Mouse (Mus musculus): ENCODE measurements at regions not wholly inside any gene's neighbourhood (a gene's known extent, or its start where the extent isn't known, plus 50 kb on each side); places are given as distances from the start of the nearest gene placed in this dataset.

GRCm38 (mm10) chr3:35354356-35354755, 399.6 kb upstream of the Atp11b start:
- Histone ChIP-seq H3K9me3 (replicated peaks; ENCODE audit: control insufficient read depth, insufficient read depth, low read length, poor library complexity, severe bottlenecking) (no peaks in the 10 kb centered on the region), H3K9ac (ENCODE audit: low read depth, poor library complexity, severe bottlenecking) (no peak overlapping the region), H3K4me1 (ENCODE audit: control insufficient read depth, insufficient read depth, low read length) (no peaks in the 10 kb centered on the region), H3K27me3 (ENCODE audit: control insufficient read depth, insufficient read depth, low read length, poor library complexity, severe bottlenecking) (no peaks in the 10 kb centered on the region), H3K4me3 (ENCODE audit: low read depth, low read length) (no peak overlapping the region), H3K36me3 (ENCODE audit: control insufficient read depth, insufficient read depth, low read length, poor library complexity, severe bottlenecking) (no peaks in the 10 kb centered on the region), H3K27ac (ENCODE audit: insufficient read depth, low read length) (no peak overlapping the region)
- no peak for TF ChIP-seq CTCF (IDR thresholded peaks at IDR 0.05; ENCODE audit: low read depth, low read length)
- no peak for TF ChIP-seq POLR2A (IDR thresholded peaks at IDR 0.05; ENCODE audit: insufficient read depth, low read length)
- no peak for TF ChIP-seq EP300 (IDR thresholded peaks at IDR 0.05; ENCODE audit: insufficient read depth, low read depth, low read length)

GRCm38 (mm10) chr3:35357111-35357510, 396.8 kb upstream of the Atp11b start:
- H3K27me3 ChIP-seq (ENCODE audit: control insufficient read depth, insufficient read depth, low read length, poor library complexity, severe bottlenecking): no peaks in the 10 kb centered on the region
- H3K9me3 ChIP-seq (replicated peaks; ENCODE audit: control insufficient read depth, insufficient read depth, low read length, poor library complexity, severe bottlenecking): no peaks in the 10 kb centered on the region
- no peaks in the 10 kb centered on the region for H3K36me3 ChIP-seq (ENCODE audit: control insufficient read depth, insufficient read depth, low read length, poor library complexity, severe bottlenecking)
- no peaks in the 10 kb centered on the region for H3K4me1 ChIP-seq (ENCODE audit: control insufficient read depth, insufficient read depth, low read length)
- H3K27ac ChIP-seq (ENCODE audit: insufficient read depth, low read length): no peak overlapping the region
- TF ChIP-seq EP300 (IDR thresholded peaks at IDR 0.05; ENCODE audit: insufficient read depth, low read depth, low read length): no peak
- TF ChIP-seq CTCF (IDR thresholded peaks at IDR 0.05; ENCODE audit: low read depth, low read length): no peak
- no peak for TF ChIP-seq POLR2A (IDR thresholded peaks at IDR 0.05; ENCODE audit: insufficient read depth, low read length)
- H3K4me3 ChIP-seq (ENCODE audit: low read depth, low read length): no peak overlapping the region
- H3K9ac ChIP-seq (ENCODE audit: low read depth, poor library complexity, severe bottlenecking): no peak overlapping the region

GRCm38 (mm10) chr3:35358541-35358940, 395.4 kb upstream of the Atp11b start:
- Histone ChIP-seq H3K27ac (ENCODE audit: insufficient read depth, low read length) (no peak overlapping the region), H3K9me3 (replicated peaks; ENCODE audit: control insufficient read depth, insufficient read depth, low read length, poor library complexity, severe bottlenecking) (no peaks in the 10 kb centered on the region), H3K4me1 (ENCODE audit: control insufficient read depth, insufficient read depth, low read length) (no peaks in the 10 kb centered on the region), H3K4me3 (ENCODE audit: low read depth, low read length) (no peak overlapping the region), H3K27me3 (ENCODE audit: control insufficient read depth, insufficient read depth, low read length, poor library complexity, severe bottlenecking) (no peaks in the 10 kb centered on the region), H3K9ac (ENCODE audit: low read depth, poor library complexity, severe bottlenecking) (no peak overlapping the region), H3K36me3 (ENCODE audit: control insufficient read depth, insufficient read depth, low read length, poor library complexity, severe bottlenecking) (no peaks in the 10 kb centered on the region)
- TF ChIP-seq CTCF (IDR thresholded peaks at IDR 0.05; ENCODE audit: low read depth, low read length): no peak
- TF ChIP-seq EP300 (IDR thresholded peaks at IDR 0.05; ENCODE audit: insufficient read depth, low read depth, low read length): no peak
- TF ChIP-seq POLR2A (IDR thresholded peaks at IDR 0.05; ENCODE audit: insufficient read depth, low read length): no peak

- H3K4me1 ChIP-seq (ENCODE audit: control insufficient read depth, insufficient read depth, low read length): no peaks in the 10 kb centered on the region
- TF ChIP-seq CTCF (IDR thresholded peaks at IDR 0.05; ENCODE audit: low read depth, low read length): no peak
- no peak for TF ChIP-seq EP300 (IDR thresholded peaks at IDR 0.05; ENCODE audit: insufficient read depth, low read depth, low read length)
- no peak for TF ChIP-seq POLR2A (IDR thresholded peaks at IDR 0.05; ENCODE audit: insufficient read depth, low read length)
- H3K4me3 ChIP-seq (ENCODE audit: low read depth, low read length): no peak overlapping the region
- no peak overlapping the region for H3K27ac ChIP-seq (ENCODE audit: insufficient read depth, low read length)
- H3K9ac ChIP-seq (ENCODE audit: low read depth, poor library complexity, severe bottlenecking): no peak overlapping the region
- no peaks in the 10 kb centered on the region for H3K9me3 ChIP-seq (replicated peaks; ENCODE audit: control insufficient read depth, insufficient read depth, low read length, poor library complexity, severe bottlenecking)
- H3K27me3 ChIP-seq (ENCODE audit: control insufficient read depth, insufficient read depth, low read length, poor library complexity, severe bottlenecking): no peaks in the 10 kb centered on the region; the same call in 1 of the 2 replicates
- no peaks in the 10 kb centered on the region for H3K36me3 ChIP-seq (ENCODE audit: control insufficient read depth, insufficient read depth, low read length, poor library complexity, severe bottlenecking)
Observed at GRCm38 (mm10) chr3:35359288-35359687, 394.6 kb upstream of the Atp11b start.

- H3K27ac ChIP-seq (ENCODE audit: insufficient read depth, low read length): no peak overlapping the region
- no peaks in the 10 kb centered on the region for H3K9me3 ChIP-seq (replicated peaks; ENCODE audit: control insufficient read depth, insufficient read depth, low read length, poor library complexity, severe bottlenecking)
- H3K36me3 ChIP-seq (ENCODE audit: control insufficient read depth, insufficient read depth, low read length, poor library complexity, severe bottlenecking): no peaks in the 10 kb centered on the region
- no peaks in the 10 kb centered on the region for H3K4me1 ChIP-seq (ENCODE audit: control insufficient read depth, insufficient read depth, low read length)
- TF ChIP-seq CTCF (IDR thresholded peaks at IDR 0.05; ENCODE audit: low read depth, low read length): no peak
- TF ChIP-seq EP300 (IDR thresholded peaks at IDR 0.05; ENCODE audit: insufficient read depth, low read depth, low read length): no peak
- TF ChIP-seq POLR2A (IDR thresholded peaks at IDR 0.05; ENCODE audit: insufficient read depth, low read length): no peak
- no peak overlapping the region for H3K4me3 ChIP-seq (ENCODE audit: low read depth, low read length)
- H3K27me3 ChIP-seq (ENCODE audit: control insufficient read depth, insufficient read depth, low read length, poor library complexity, severe bottlenecking): no peaks in the 10 kb centered on the region; the same call in 1 of the 2 replicates
- no peak overlapping the region for H3K9ac ChIP-seq (ENCODE audit: low read depth, poor library complexity, severe bottlenecking)
Observed at GRCm38 (mm10) chr3:35360515-35360914, 393.4 kb upstream of the Atp11b start.

- H3K9me3 ChIP-seq (replicated peaks; ENCODE audit: control insufficient read depth, insufficient read depth, low read length, poor library complexity, severe bottlenecking): no peaks in the 10 kb centered on the region
Observed at GRCm38 (mm10) chr3:35361086-35361485, 392.8 kb upstream of the Atp11b start.

More at GRCm38 (mm10) chr3:35361086-35361485, 392.8 kb upstream of the Atp11b start:
- Histone ChIP-seq H3K4me1 (ENCODE audit: control insufficient read depth, insufficient read depth, low read length) (no peaks in the 10 kb centered on the region), H3K27me3 (ENCODE audit: control insufficient read depth, insufficient read depth, low read length, poor library complexity, severe bottlenecking) (no peaks in the 10 kb centered on the region; the same call in 1 of the 2 replicates), H3K27ac (ENCODE audit: insufficient read depth, low read length) (no peak overlapping the region), H3K9ac (ENCODE audit: low read depth, poor library complexity, severe bottlenecking) (no peak overlapping the region), H3K4me3 (ENCODE audit: low read depth, low read length) (no peak overlapping the region), H3K36me3 (ENCODE audit: control insufficient read depth, insufficient read depth, low read length, poor library complexity, severe bottlenecking) (no peaks in the 10 kb centered on the region)
- TF ChIP-seq POLR2A (IDR thresholded peaks at IDR 0.05; ENCODE audit: insufficient read depth, low read length): no peak
- TF ChIP-seq CTCF (IDR thresholded peaks at IDR 0.05; ENCODE audit: low read depth, low read length): no peak
- TF ChIP-seq EP300 (IDR thresholded peaks at IDR 0.05; ENCODE audit: insufficient read depth, low read depth, low read length): no peak
